Mouse (Mus musculus): ENCODE results near the gene Vsig10l.

DNA sequence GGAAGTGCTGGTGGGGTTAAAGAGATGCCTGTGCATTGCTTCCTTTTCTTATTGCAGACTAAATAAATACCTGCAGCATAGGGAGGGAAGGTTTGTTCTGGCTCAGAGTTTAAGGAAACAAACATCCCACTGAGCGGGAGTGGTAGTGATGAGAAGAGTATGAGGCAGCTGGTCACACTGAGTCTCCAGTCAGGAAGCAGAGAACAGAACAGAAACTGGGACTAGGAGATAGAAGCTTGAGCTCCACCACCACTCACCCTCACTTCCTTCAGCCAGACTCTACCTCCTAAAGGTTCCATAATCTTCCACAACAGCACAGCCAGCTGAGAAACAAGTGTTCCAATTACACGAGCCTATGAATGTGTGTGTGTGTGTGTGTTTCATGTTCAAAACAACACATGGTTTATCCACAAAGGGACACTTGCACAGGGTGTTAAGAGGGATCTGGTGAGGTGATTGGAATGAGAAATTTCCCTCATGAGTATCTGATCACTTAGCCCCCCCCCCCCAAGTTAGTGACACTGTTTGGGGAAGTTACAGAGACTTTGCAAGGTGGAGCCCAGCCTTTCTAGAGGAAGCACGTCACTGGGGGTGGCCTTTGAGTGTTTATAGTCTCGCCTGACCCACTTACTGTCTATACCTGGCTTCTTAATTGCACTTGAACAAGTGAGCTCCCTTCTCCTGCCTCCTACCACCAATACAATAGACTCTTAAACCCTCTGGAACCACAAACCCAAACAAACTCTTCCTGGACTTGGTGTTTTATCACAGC is 48.9 kb downstream of the Vsig10l start:
- TF ChIP-seq POLR2A (IDR thresholded peaks at IDR 0.05; ENCODE audit: insufficient read depth, low read length) = no peak
- no peak for TF ChIP-seq CTCF (IDR thresholded peaks at IDR 0.05; ENCODE audit: low read depth, low read length)
